In the genomic region with DNA sequence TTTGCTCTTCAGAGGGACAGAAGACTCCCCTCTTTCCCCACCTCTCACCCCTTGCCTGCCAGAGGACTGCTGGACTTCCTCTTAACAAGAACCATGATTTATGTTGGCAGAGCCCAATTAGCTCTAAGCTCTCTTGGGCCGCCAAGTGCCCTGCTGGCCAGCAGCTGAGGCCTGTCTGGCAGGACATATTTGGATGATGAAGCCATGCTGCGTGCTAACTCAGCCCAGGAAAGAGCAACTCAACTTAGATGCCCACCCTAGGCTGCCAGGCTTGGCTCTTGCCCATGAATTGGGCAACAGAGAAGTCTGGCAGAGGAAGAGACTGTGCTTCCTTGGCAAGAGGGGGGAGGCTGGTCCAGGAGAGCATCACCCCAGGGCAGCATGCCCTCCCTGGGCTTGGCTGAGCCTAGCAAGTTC, we compare ENCODE assay signal across 8 mouse cellular contexts. TPM values are rescaled to one million over a fixed set of nuclear protein-coding genes. Genes with fewer than 3 reads are reported as not detected.
DNase-seq lines count a peak whose midpoint lies in the region; ATAC-seq lines count a peak whose summit lies in the region.

No protein-coding gene starts in this region.

- ATAC-seq in common myeloid progenitor, adult 5-6 weeks (replicated peaks; ENCODE audit: low read depth, poor library complexity, severe bottlenecking) = 0 out of 2 replicates have a peak, but pooled peaks have one; percentile 29
- peak; percentile 94 for ATAC-seq in hindbrain, embryonic 16.5 days

- H3K36me3 ChIP-seq in hindbrain, embryonic 16.5 days (ENCODE audit: control insufficient read depth, insufficient read depth, low read length) = no peaks in the 10 kb centered on the region

- intact Hi-C loops in left cerebral cortex, postnatal 4 days (cut with DNase I) = no loop called here

- no peak overlapping the region for H3K4me2 ChIP-seq in hindbrain, embryonic 16.5 days (ENCODE audit: low read length)

- peaks cover 2% of the 10 kb centered on the region; the same call in 1 of the 2 replicates for H3K4me1 ChIP-seq in hindbrain, embryonic 16.5 days (ENCODE audit: control insufficient read depth, insufficient read depth, low read depth, low read length)

- no peak overlapping the region for H3K27ac ChIP-seq in hindbrain, embryonic 16.5 days (ENCODE audit: low read depth, low read length)

- 48% methylated on average over 2 of the region's 2 CpGs for WGBS in hindbrain, embryonic 16.5 days

- H3K9ac ChIP-seq in hindbrain, embryonic 16.5 days (ENCODE audit: low read depth, low read length) = no peak overlapping the region

- peak; percentile 95 for DNase-seq in left cerebral cortex, postnatal 4 days
- DNase-seq in left cerebral cortex, adult 8-10 months (ENCODE audit: low spot score in 2 of 2) = no peak
- DNase-seq in brain, adult 2 months (ENCODE audit: low read depth, low spot score) = peak; percentile 64
- peak; percentile 14 for DNase-seq in urinary bladder, postnatal 10 days (ENCODE audit: low spot score)
- DNase-seq in spleen, adult 18-20 months = no peak
- DNase-seq in thymus, postnatal 0 days (ENCODE audit: low spot score) = no peak

- H3K9me3 ChIP-seq in hindbrain, embryonic 16.5 days (ENCODE audit: control insufficient read depth, low read length) = no peaks in the 10 kb centered on the region

- H3K27me3 ChIP-seq in hindbrain, embryonic 16.5 days (replicated peaks; ENCODE audit: control insufficient read depth, insufficient read depth, low read length) = no peaks in the 10 kb centered on the region

- H3K4me3 ChIP-seq in hindbrain, embryonic 16.5 days (ENCODE audit: low read length) = no peak overlapping the region

RNA-seq across cellular contexts. Expression of gene Trabd2b, which starts 20.1 kb away (rescaled TPM):
- 1 to 10 TPM; 2.2 to 2.7 TPM for total RNA-seq in left cerebral cortex, postnatal 4 days (2021)
- total RNA-seq in left cerebral cortex, adult 8-10 months (2022) = 1 to 10 TPM; 4.7 to 5.3 (median 4.9) TPM
- not detected in 2 replicates for total RNA-seq in common myeloid progenitor, adult 5-6 weeks (2017)
- polyA plus RNA-seq in hindbrain, embryonic 16.5 days (2015; fragmentation: Nextera tagmentation; extraction: Ambion mirVana) = 0.50 and 0.85 TPM in 2 replicates
- polyA plus RNA-seq in thymus, postnatal 0 days (2015; fragmentation: Nextera tagmentation; extraction: Ambion mirVana) = 0.12 and 0.17 TPM in 2 replicates

Comparison
In these comparisons a context has a peak if more than half of its experiments do, and no peak if none do; other contexts are left out.
1. DNase-seq: peak in left cerebral cortex, postnatal 4 days (single experiment), brain, adult 2 months (single experiment) and urinary bladder, postnatal 10 days (single experiment); none in left cerebral cortex, adult 8-10 months (0 of 2), spleen, adult 18-20 months (0 of 2) and thymus, postnatal 0 days (single experiment).